Mouse (Mus musculus) cerebellum, adult 2 months (tissue): ENCODE data around the gene Ccdc54.

Experiments used
- CTCF ChIP-seq: fragments of 200-500 bp; IDR thresholded peaks from 2 replicates; pipeline ENCODE4 v1.5.1; 2011; ENCODE audit warnings: low read depth, mild to moderate bottlenecking, control low read depth, low read length, moderate library complexity, borderline replicate concordance; ENCODE audit not compliant: insufficient read depth
- POLR2A ChIP-seq: fragments of 200-500 bp; IDR thresholded peaks from 2 replicates; pipeline ENCODE4 v1.6.1; 2011; ENCODE audit warnings: low read length, control low read depth, borderline replicate concordance; ENCODE audit not compliant: insufficient read depth

DNA sequence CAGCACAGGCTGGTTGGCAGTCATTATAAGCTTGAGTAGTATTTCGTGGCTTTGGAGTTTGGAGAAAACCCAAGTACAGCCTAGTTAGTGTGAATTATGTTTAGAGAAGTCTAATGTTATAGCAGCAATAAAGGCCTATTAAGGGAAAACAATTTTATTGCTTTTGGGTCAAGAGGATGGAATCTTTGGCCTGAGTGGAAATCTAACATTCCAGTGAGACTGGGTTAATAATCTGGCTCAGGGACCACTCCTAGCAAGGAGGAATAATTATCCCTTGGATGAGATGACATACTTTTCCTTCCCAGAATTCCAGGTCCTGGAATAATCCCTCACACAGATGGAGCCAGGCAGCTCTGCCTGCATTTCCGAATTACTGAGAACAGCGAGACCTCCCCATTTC lies 11.0 kb upstream of the Ccdc54 start:
- TF ChIP-seq CTCF = no peak
- TF ChIP-seq POLR2A = no peak
